Mouse (Mus musculus): Measurements from ENCODE around the gene Cenpm. TPM values are rescaled to one million over a fixed set of nuclear protein-coding genes. Genes with fewer than 3 reads are reported as not detected.

Gene Cenpm
- polyA plus RNA-seq, 1 experiment = 32.0 TPM

DNA sequence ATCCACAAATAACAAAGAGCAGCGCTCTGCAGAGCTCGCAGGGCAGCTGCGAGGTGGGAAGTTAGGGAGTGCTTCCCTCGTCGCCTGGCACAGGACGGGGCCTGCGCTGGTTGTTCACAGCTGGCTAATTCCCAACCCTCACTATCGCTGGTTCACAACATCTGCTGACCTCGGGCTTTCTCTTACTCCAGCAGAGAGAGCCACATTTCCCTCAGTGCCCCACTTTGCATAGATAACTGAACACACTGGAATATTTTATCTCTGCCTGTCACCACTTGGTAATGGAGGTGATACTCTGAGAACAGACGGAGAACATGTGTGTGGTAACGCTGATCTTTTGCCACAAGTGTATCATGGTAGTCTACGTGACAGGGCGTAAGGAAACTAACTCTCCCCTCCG lies 58.4 kb downstream of the Cenpm start:
- Histone ChIP-seq H3K9me3 (peaks cover 13% of the 10 kb centered on the region), H3K4me3 (replicated peaks) (no peak overlapping the region), H3K4me1 (peaks cover 75% of the 10 kb centered on the region), H3K36me3 (replicated peaks; ENCODE audit: low read length) (peaks cover 100% of the 10 kb centered on the region), H3K27me3 (replicated peaks) (no peaks in the 10 kb centered on the region)
- no peak for TF ChIP-seq GATA1 (IDR thresholded peaks at IDR 0.05; ENCODE audit: borderline replicate concordance, low read length)
- TF ChIP-seq FLI1 (IDR thresholded peaks at IDR 0.05; ENCODE audit: low read length) = no peak

- no peak overlapping the region for H3K4me3 ChIP-seq (replicated peaks)
- H3K4me1 ChIP-seq = peaks cover 78% of the 10 kb centered on the region
- H3K9me3 ChIP-seq = peaks cover 13% of the 10 kb centered on the region
- peaks cover 100% of the 10 kb centered on the region for H3K36me3 ChIP-seq (replicated peaks; ENCODE audit: low read length)
- H3K27me3 ChIP-seq (replicated peaks) = no peaks in the 10 kb centered on the region
- TF ChIP-seq GATA1 (IDR thresholded peaks at IDR 0.05; ENCODE audit: borderline replicate concordance, low read length) (no peak), FLI1 (IDR thresholded peaks at IDR 0.05; ENCODE audit: low read length) (no peak)
Observed at GRCm38 (mm10) chr15:82185062-82185783, 59.3 kb downstream of the Cenpm start.

GRCm38 (mm10) chr15:82184656-82185055 lies 59.9 kb downstream of the Cenpm start:
- peaks cover 17% of the 10 kb centered on the region for H3K9me3 ChIP-seq
- H3K4me1 ChIP-seq = peaks cover 79% of the 10 kb centered on the region
- H3K36me3 ChIP-seq (replicated peaks; ENCODE audit: low read length) = peaks cover 100% of the 10 kb centered on the region
- peak overlapping the region; percentile 66 for H3K4me3 ChIP-seq (replicated peaks)
- no peaks in the 10 kb centered on the region for H3K27me3 ChIP-seq (replicated peaks)
- TF ChIP-seq GATA1 (IDR thresholded peaks at IDR 0.05; ENCODE audit: borderline replicate concordance, low read length) = no peak
- no peak for TF ChIP-seq FLI1 (IDR thresholded peaks at IDR 0.05; ENCODE audit: low read length)

DNA sequence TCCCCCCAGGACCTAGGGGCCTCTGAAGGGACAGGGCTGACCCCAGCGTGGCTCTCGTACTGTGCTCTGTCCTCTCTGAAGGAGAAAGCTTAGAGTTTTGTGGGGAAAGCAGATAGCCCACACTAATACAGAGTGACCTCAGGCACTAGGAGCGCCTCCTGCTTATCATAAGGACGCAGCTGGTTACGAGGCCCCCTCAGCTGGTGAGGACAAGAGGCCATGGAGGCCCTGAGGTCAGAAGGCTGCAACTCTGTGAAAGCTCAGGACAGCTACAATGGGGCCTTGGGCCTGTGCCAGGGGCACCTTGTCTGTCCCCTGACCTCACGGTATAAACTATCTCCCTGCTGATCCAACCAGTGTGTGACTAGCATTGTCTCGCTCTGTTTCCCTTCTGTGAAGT lies 60.4 kb downstream of the Cenpm start:
- TF ChIP-seq GATA1 (IDR thresholded peaks at IDR 0.05; ENCODE audit: borderline replicate concordance, low read length) = peak; percentile 46; the same call in 1 of the 3 replicates
- TF ChIP-seq FLI1 (IDR thresholded peaks at IDR 0.05; ENCODE audit: low read length) = 0 out of 2 replicates have a peak, but pooled peaks have one; percentile 27
- Histone ChIP-seq H3K27me3 (replicated peaks) (no peaks in the 10 kb centered on the region), H3K4me3 (replicated peaks) (peak overlapping the region; percentile 62), H3K4me1 (peaks cover 81% of the 10 kb centered on the region), H3K9me3 (peaks cover 22% of the 10 kb centered on the region), H3K36me3 (replicated peaks; ENCODE audit: low read length) (peaks cover 100% of the 10 kb centered on the region)

Other genes starting within 250 kb of the Cenpm start
- 53.6 and 99.4 TPM in 2 replicates for gene Desi1, start 210.9 kb downstream of the Cenpm start, polyA plus RNA-seq (2012; ENCODE audit: insufficient read depth, low replicate concordance)
- 96.3 and 124 TPM in 2 replicates for gene Snu13, start 197.2 kb downstream of the Cenpm start, polyA plus RNA-seq (2012; ENCODE audit: insufficient read depth, low replicate concordance)
- not detected in 2 replicates for gene 4930407I10Rik, start 185.6 kb downstream of the Cenpm start, polyA plus RNA-seq (2012; ENCODE audit: insufficient read depth, low replicate concordance)
- not detected in 2 replicates for gene Mei1, start 174.8 kb downstream of the Cenpm start, polyA plus RNA-seq (2012; ENCODE audit: insufficient read depth, low replicate concordance)
- 4.1 and 35.3 TPM in 2 replicates for gene Ccdc134, start 116.8 kb downstream of the Cenpm start, polyA plus RNA-seq (2012; ENCODE audit: insufficient read depth, low replicate concordance)
- 351 and 1,948 TPM in 2 replicates for gene Srebf2, start 97.6 kb downstream of the Cenpm start, polyA plus RNA-seq (2012; ENCODE audit: insufficient read depth, low replicate concordance)
- 0.89 TPM in 1 of 2 replicates, not detected in the other for gene Shisa8, start 31.9 kb downstream of the Cenpm start, polyA plus RNA-seq (2012; ENCODE audit: insufficient read depth, low replicate concordance)
- not detected in 2 replicates for gene Tnfrsf13c, start 20.4 kb downstream of the Cenpm start, polyA plus RNA-seq (2012; ENCODE audit: insufficient read depth, low replicate concordance)
- gene 1500009C09Rik, start 7.6 kb upstream of the Cenpm start, polyA plus RNA-seq (2012; ENCODE audit: insufficient read depth, low replicate concordance) = 0.06 TPM in 1 of 2 replicates, not detected in the other
- gene Sept3, start 30.1 kb upstream of the Cenpm start, polyA plus RNA-seq (2012; ENCODE audit: insufficient read depth, low replicate concordance) = 0.62 TPM in 1 of 2 replicates, not detected in the other
- gene Wbp2nl, start 54.2 kb upstream of the Cenpm start, polyA plus RNA-seq (2012; ENCODE audit: insufficient read depth, low replicate concordance) = not detected in 2 replicates
- 280 and 641 TPM in 2 replicates for gene Naga, start 94.2 kb upstream of the Cenpm start, polyA plus RNA-seq (2012; ENCODE audit: insufficient read depth, low replicate concordance)
- 1.2 and 5.5 TPM in 2 replicates for gene Pheta2, start 94.2 kb upstream of the Cenpm start, polyA plus RNA-seq (2012; ENCODE audit: insufficient read depth, low replicate concordance)
- 118 and 198 TPM in 2 replicates for gene Smdt1, start 94.2 kb upstream of the Cenpm start, polyA plus RNA-seq (2012; ENCODE audit: insufficient read depth, low replicate concordance)
- gene Ndufa6, start 109.6 kb upstream of the Cenpm start, polyA plus RNA-seq (2012; ENCODE audit: insufficient read depth, low replicate concordance) = 274 and 631 TPM in 2 replicates
- 0.13 TPM in 1 of 2 replicates, not detected in the other for gene Cyp2d22, start 135.5 kb upstream of the Cenpm start, polyA plus RNA-seq (2012; ENCODE audit: insufficient read depth, low replicate concordance)
- not detected in 2 replicates for gene Cyp2d11, start 149.3 kb upstream of the Cenpm start, polyA plus RNA-seq (2012; ENCODE audit: insufficient read depth, low replicate concordance)
- not detected in 2 replicates for gene Cyp2d10, start 162.4 kb upstream of the Cenpm start, polyA plus RNA-seq (2012; ENCODE audit: insufficient read depth, low replicate concordance)
- not detected in 2 replicates for gene Cyp2d9, start 188.7 kb upstream of the Cenpm start, polyA plus RNA-seq (2012; ENCODE audit: insufficient read depth, low replicate concordance)